Mouse (Mus musculus): ENCODE data around the gene Bdkrb1. TPM values are rescaled to one million over a fixed set of nuclear protein-coding genes. Genes with fewer than 3 reads are reported as not detected.

Gene Bdkrb1
- polyA plus RNA-seq (2015; fragmentation: Illumina TruSeq; extraction: RNeasy Lipid Tissue Mini Kit (QIAGEN cat#74804); ENCODE audit: insufficient read depth, low read depth, low replicate concordance): not detected

DNA sequence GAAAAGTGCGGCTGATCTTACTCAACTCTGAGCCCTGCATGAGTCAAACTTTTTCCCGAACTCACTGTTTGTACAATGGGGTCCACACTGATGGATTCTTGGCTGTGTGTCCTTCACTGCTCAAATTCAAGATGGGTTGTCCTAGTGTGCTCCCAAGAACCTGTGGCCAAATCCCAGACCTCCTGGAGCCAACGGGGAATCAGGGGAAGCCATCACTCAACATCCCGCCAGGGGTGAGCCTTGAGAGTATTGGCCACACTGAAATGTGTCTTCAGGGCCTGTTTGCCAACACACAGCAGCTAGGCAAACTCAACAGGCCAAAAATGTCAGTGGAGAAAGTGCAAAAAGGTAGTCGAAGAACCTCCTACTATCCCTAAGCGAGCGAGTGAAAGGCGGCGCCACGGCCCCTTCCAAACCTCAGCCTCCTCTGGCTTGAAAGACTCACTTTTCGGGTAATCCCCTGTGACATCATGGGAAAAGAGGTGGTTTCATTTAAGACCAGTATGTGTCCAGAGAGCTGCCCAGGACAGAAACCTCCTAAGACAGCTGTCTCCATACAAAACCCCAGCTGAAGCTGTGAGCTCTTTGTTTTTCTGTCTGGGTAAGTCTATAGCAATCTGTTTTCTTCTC, at the start of gene Bdkrb1:
Gene Bdkrb1, plus strand, starts transcription at position 505 of the 630 bp plus-strand sequence.

DNA sequence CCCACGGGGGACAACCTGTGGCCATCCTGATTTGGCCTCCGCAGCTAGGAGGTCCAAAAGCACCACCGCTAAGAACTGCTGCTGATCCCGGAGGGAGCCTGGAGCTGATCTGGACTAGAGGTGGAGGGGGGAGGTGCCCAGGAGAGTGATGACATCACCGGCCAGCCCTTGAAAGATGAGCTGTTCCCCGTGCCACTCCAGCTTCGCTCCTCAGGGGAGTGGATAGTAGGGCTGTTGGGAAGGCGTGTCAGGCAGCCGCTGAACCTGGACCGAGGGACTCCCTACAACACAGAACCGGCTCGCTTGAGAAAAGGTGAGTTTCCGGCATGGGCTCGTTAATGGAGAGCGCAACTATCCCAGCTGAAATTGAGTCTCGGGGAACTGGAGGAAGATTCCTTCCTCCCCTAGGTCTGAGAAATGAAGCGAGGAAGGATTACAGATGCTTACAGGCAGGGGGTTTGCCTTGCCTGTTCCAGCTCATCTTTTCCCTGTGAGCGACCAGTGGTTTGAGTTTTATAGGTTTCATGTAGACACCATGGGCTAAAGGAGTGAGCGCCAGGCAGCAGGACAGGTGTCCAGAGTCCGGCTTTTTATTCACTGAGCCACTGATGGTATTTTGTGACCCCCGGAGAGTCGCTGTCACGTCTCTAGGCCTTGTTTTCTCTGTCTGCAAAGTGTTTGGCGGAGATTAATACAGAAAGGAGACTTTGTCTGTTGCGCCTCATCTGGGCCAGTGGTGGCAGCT, 39.8 kb upstream of the Bdkrb1 start, which contains the start of gene Bdkrb2:
Gene Bdkrb2, plus strand, starts transcription at position 291 of the 745 bp plus-strand sequence.

Other genes starting within 250 kb of the Bdkrb1 start
- gene D430019H16Rik, start 149.2 kb upstream of the Bdkrb1 start, polyA plus RNA-seq (2015; fragmentation: Illumina TruSeq; extraction: RNeasy Lipid Tissue Mini Kit (QIAGEN cat#74804); ENCODE audit: insufficient read depth, low read depth, low replicate concordance): 0.35 TPM
- 4.5 TPM for gene Bdkrb2, start 39.9 kb upstream of the Bdkrb1 start, polyA plus RNA-seq (2015; fragmentation: Illumina TruSeq; extraction: RNeasy Lipid Tissue Mini Kit (QIAGEN cat#74804); ENCODE audit: insufficient read depth, low read depth, low replicate concordance)
- gene Gskip, start 81.7 kb downstream of the Bdkrb1 start, polyA plus RNA-seq (2015; fragmentation: Illumina TruSeq; extraction: RNeasy Lipid Tissue Mini Kit (QIAGEN cat#74804); ENCODE audit: insufficient read depth, low read depth, low replicate concordance): 2.3 TPM
- gene Atg2b, start 82.1 kb downstream of the Bdkrb1 start, polyA plus RNA-seq (2015; fragmentation: Illumina TruSeq; extraction: RNeasy Lipid Tissue Mini Kit (QIAGEN cat#74804); ENCODE audit: insufficient read depth, low read depth, low replicate concordance): 9.5 TPM
- gene Ak7, start 102.9 kb downstream of the Bdkrb1 start, polyA plus RNA-seq (2015; fragmentation: Illumina TruSeq; extraction: RNeasy Lipid Tissue Mini Kit (QIAGEN cat#74804); ENCODE audit: insufficient read depth, low read depth, low replicate concordance): not detected
- 32.0 TPM for gene Papola, start 181.6 kb downstream of the Bdkrb1 start, polyA plus RNA-seq (2015; fragmentation: Illumina TruSeq; extraction: RNeasy Lipid Tissue Mini Kit (QIAGEN cat#74804); ENCODE audit: insufficient read depth, low read depth, low replicate concordance)

Data from pancreas, adult 10 weeks (tissue).